Mouse (Mus musculus): ENCODE data around the gene Svop. TPM values are rescaled to one million over a fixed set of nuclear protein-coding genes. Genes with fewer than 3 reads are reported as not detected.

Gene Svop
- polyA plus RNA-seq, 1 experiment from 2014 or later: 1.2 TPM

GRCm38 (mm10) chr5:113990593-113990992, 100.8 kb downstream of the Svop start:
- DNase-seq (ENCODE audit: low spot score): no peak
- no peak overlapping the region for H3K27ac ChIP-seq (replicated peaks)
- H3K27me3 ChIP-seq (ENCODE audit: control insufficient read depth, insufficient read depth, low read length): no peaks in the 10 kb centered on the region
- TF ChIP-seq CTCF (IDR thresholded peaks at IDR 0.05; ENCODE audit: low read depth) (no peak), EP300 (optimal IDR thresholded peaks at IDR 0.05) (no peak)
- 88% methylated on average over 5 of the region's 5 CpGs for WGBS
- peaks cover 9% of the 10 kb centered on the region; the same call in 1 of the 2 replicates for H3K4me1 ChIP-seq (replicated peaks; ENCODE audit: control insufficient read depth, insufficient read depth)
- H3K4me2 ChIP-seq (replicated peaks; ENCODE audit: low read depth): no peak overlapping the region
- ATAC-seq (ENCODE audit: low FRiP score, low TSS enrichment): no peak
- H3K9ac ChIP-seq (ENCODE audit: low read length): no peak overlapping the region
- H3K9me3 ChIP-seq (ENCODE audit: control insufficient read depth, low read length): no peaks in the 10 kb centered on the region
- no peak overlapping the region for H3K4me3 ChIP-seq (ENCODE audit: low read depth, low read length)
- no peaks in the 10 kb centered on the region for H3K36me3 ChIP-seq (ENCODE audit: control insufficient read depth, insufficient read depth, low read length)

- H3K27me3 ChIP-seq (ENCODE audit: control insufficient read depth, insufficient read depth, low read length): no peaks in the 10 kb centered on the region
- no peaks in the 10 kb centered on the region for H3K9me3 ChIP-seq (ENCODE audit: control insufficient read depth, low read length)
- DNase-seq (ENCODE audit: low spot score) (peak; percentile 84), ATAC-seq (ENCODE audit: low FRiP score, low TSS enrichment) (peak; percentile 60)
- no peak overlapping the region for H3K9ac ChIP-seq (ENCODE audit: low read length)
- no peak for TF ChIP-seq CTCF (IDR thresholded peaks at IDR 0.05; ENCODE audit: low read depth)
- TF ChIP-seq EP300 (optimal IDR thresholded peaks at IDR 0.05): no peak
- no peaks in the 10 kb centered on the region for H3K36me3 ChIP-seq (ENCODE audit: control insufficient read depth, insufficient read depth, low read length)
- H3K4me1 ChIP-seq (replicated peaks; ENCODE audit: control insufficient read depth, insufficient read depth): peaks cover 9% of the 10 kb centered on the region; the same call in 1 of the 2 replicates
- H3K27ac ChIP-seq (replicated peaks): no peak overlapping the region
- H3K4me2 ChIP-seq (replicated peaks; ENCODE audit: low read depth): no peak overlapping the region
- 65% methylated on average over 20 of the region's 20 CpGs for WGBS
- H3K4me3 ChIP-seq (ENCODE audit: low read depth, low read length): no peak overlapping the region
These were observed 101.8 kb downstream of the Svop start for GRCm38 (mm10) chr5:113989437-113990024.

GRCm38 (mm10) chr5:113986182-113986961, 105.0 kb downstream of the Svop start:
- Histone ChIP-seq H3K27me3 (ENCODE audit: control insufficient read depth, insufficient read depth, low read length) (no peaks in the 10 kb centered on the region), H3K36me3 (ENCODE audit: control insufficient read depth, insufficient read depth, low read length) (no peaks in the 10 kb centered on the region; the same call in 1 of the 2 replicates), H3K4me1 (replicated peaks; ENCODE audit: control insufficient read depth, insufficient read depth) (0 out of 2 replicates have a peak, but pooled peaks cover 3% of the 10 kb centered on the region), H3K9me3 (ENCODE audit: control insufficient read depth, low read length) (no peaks in the 10 kb centered on the region), H3K9ac (ENCODE audit: low read length) (no peak overlapping the region), H3K4me3 (ENCODE audit: low read depth, low read length) (no peak overlapping the region), H3K27ac (replicated peaks) (peak overlapping the region; percentile 25; the same call in 1 of the 2 replicates), H3K4me2 (replicated peaks; ENCODE audit: low read depth) (no peak overlapping the region)
- ATAC-seq (ENCODE audit: low FRiP score, low TSS enrichment) (no peak), DNase-seq (ENCODE audit: low spot score) (no peak)
- whole genome bisulfite sequencing: 49% methylated on average over 9 of the region's 9 CpGs
- no peak for TF ChIP-seq EP300 (optimal IDR thresholded peaks at IDR 0.05)
- TF ChIP-seq CTCF (IDR thresholded peaks at IDR 0.05; ENCODE audit: low read depth): peak; percentile 31; the same call in 1 of the 2 replicates

- no peak for DNase-seq (ENCODE audit: low spot score)
These were observed 105.6 kb downstream of the Svop start for GRCm38 (mm10) chr5:113985737-113986136.

GRCm38 (mm10) chr5:113984025-113984740, 107.2 kb downstream of the Svop start:
- H3K4me3 ChIP-seq (ENCODE audit: low read depth, low read length): no peak overlapping the region
- 0 out of 2 replicates have a peak, but pooled peaks cover 3% of the 10 kb centered on the region for H3K4me1 ChIP-seq (replicated peaks; ENCODE audit: control insufficient read depth, insufficient read depth)
- WGBS: 76% methylated on average over 13 of the region's 13 CpGs

More at GRCm38 (mm10) chr5:113985737-113986136, 105.6 kb downstream of the Svop start:
- Histone ChIP-seq H3K27me3 (ENCODE audit: control insufficient read depth, insufficient read depth, low read length) (no peaks in the 10 kb centered on the region), H3K9me3 (ENCODE audit: control insufficient read depth, low read length) (no peaks in the 10 kb centered on the region), H3K4me2 (replicated peaks; ENCODE audit: low read depth) (no peak overlapping the region), H3K36me3 (ENCODE audit: control insufficient read depth, insufficient read depth, low read length) (no peaks in the 10 kb centered on the region; the same call in 1 of the 2 replicates), H3K9ac (ENCODE audit: low read length) (no peak overlapping the region), H3K4me3 (ENCODE audit: low read depth, low read length) (no peak overlapping the region), H3K27ac (replicated peaks) (0 out of 2 replicates have a peak overlapping the region, but pooled peaks have one; percentile 25), H3K4me1 (replicated peaks; ENCODE audit: control insufficient read depth, insufficient read depth) (0 out of 2 replicates have a peak, but pooled peaks cover 3% of the 10 kb centered on the region)
- TF ChIP-seq CTCF (IDR thresholded peaks at IDR 0.05; ENCODE audit: low read depth) (no peak), EP300 (optimal IDR thresholded peaks at IDR 0.05) (no peak)
- ATAC-seq (ENCODE audit: low FRiP score, low TSS enrichment): no peak
- 70% methylated on average over 2 of the region's 2 CpGs for WGBS

More at GRCm38 (mm10) chr5:113984025-113984740, 107.2 kb downstream of the Svop start:
- TF ChIP-seq CTCF (IDR thresholded peaks at IDR 0.05; ENCODE audit: low read depth) (no peak), EP300 (optimal IDR thresholded peaks at IDR 0.05) (no peak)
- H3K9me3 ChIP-seq (ENCODE audit: control insufficient read depth, low read length): no peaks in the 10 kb centered on the region
- no peaks in the 10 kb centered on the region; the same call in 1 of the 2 replicates for H3K36me3 ChIP-seq (ENCODE audit: control insufficient read depth, insufficient read depth, low read length)
- DNase-seq (ENCODE audit: low spot score) (no peak), ATAC-seq (ENCODE audit: low FRiP score, low TSS enrichment) (no peak)
- no peak overlapping the region for H3K9ac ChIP-seq (ENCODE audit: low read length)
- H3K4me2 ChIP-seq (replicated peaks; ENCODE audit: low read depth): no peak overlapping the region
- no peak overlapping the region for H3K27ac ChIP-seq (replicated peaks)
- no peaks in the 10 kb centered on the region for H3K27me3 ChIP-seq (ENCODE audit: control insufficient read depth, insufficient read depth, low read length)
